Mouse (Mus musculus): Measurements from ENCODE around the gene Map4k2. TPM values are rescaled to one million over a fixed set of nuclear protein-coding genes. Genes with fewer than 3 reads are reported as not detected.

The Map4k2 gene
- total RNA-seq, 2 experiments from 2014 or later: 92.9 to 100 TPM

DNA sequence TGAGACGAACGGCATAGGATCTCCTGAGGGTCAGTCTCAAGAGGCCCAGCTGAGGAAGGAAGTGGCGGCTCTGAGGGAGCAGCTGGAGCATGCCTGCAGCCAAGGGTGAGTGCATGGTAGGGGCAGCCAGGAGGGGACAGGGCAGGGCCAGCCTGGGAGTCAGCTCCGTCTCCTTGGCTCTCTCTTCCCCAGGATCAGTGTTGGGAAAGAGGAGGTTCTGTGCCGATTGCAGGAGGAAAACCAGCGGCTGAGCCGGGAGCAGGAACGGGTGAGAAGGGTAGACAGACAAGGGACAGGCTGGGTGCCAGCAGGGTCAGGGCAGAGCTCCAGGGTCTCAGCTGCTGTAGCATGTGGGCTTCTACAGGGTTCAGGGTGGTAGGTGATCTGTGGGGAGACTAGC, 26.4 kb upstream of the Map4k2 start:
- no peak for DNase-seq (ENCODE audit: low spot score in 2 of 2)

GRCm38 (mm10) chr19:6315573-6315972, 25.4 kb upstream of the Map4k2 start:
- DNase-seq (ENCODE audit: low spot score in 2 of 2): no peak

- no peak for DNase-seq (ENCODE audit: low spot score in 2 of 2)
Observed at GRCm38 (mm10) chr19:6318145-6318544, 22.8 kb upstream of the Map4k2 start.

GRCm38 (mm10) chr19:6321358-6321757, 19.6 kb upstream of the Map4k2 start:
- DNase-seq (ENCODE audit: low spot score in 2 of 2): no peak

- no peak for DNase-seq (ENCODE audit: low spot score in 2 of 2)
Observed at GRCm38 (mm10) chr19:6321786-6322621, 18.9 kb upstream of the Map4k2 start.

DNA sequence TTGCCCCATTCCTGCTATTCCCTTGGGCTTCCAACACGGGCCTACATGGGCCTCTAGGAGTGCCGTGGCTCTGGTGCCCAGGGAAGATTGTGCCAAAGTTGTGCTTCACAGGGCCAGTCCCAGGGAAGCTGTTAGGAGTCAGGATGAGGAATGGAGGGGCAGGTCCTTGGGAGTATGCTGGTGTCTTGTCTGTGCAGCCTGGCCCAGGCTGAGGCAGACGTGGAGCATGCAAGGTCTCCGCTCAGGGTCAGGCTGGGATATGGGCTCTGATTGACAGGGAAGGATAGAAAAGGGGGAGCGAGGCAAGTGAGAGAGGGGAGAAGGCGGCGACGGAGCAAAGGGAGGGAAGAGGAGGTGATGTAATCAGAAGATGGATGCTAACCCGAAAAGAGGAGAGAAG, 16.2 kb upstream of the Map4k2 start:
- DNase-seq (ENCODE audit: low spot score in 2 of 2): no peak

GRCm38 (mm10) chr19:6331178-6331577, 9.8 kb upstream of the Map4k2 start:
- DNase-seq (ENCODE audit: low spot score in 2 of 2): no peak

DNA sequence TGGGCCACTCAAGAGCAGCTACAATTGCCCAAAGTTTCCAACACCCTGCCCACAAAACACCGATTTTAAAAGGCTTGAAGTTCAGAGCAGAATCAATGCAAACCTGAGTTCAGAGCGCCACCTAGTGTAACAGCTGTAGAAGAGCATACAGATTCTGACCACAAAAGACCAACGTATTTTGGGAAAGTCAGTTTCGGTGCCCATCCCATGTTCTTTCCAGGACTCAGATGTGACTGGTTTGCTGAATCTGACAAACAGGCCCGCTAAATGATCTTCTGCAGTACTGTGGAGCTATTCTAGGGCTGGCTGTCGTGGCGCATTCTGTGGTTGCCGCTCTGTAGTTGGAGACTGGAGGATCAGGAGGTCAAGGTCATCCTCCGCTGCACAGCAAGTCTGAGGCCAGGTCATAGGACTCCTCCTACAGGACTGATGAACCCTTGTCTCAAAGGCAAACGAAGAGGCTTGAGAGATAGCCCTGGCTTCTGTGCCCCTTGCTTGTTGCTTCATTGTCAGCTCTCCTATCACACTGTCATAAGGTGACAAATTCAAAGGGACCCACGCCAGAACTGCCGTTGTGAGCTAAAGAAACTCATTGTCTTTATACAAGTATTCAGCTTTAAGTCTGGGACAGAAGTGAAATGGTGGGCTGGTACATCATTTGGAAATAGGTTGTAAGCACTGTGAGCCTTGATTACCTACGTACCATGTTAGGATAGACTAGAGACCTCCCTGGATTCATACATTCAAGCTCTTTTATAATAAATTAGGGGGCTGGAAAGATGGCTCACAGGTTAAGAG, 9.0 kb upstream of the Map4k2 start:
- DNase-seq (ENCODE audit: low spot score in 2 of 2): peak; percentile 45 to 62

GRCm38 (mm10) chr19:6333761-6334595, 7.0 kb upstream of the Map4k2 start:
- DNase-seq (ENCODE audit: low spot score in 2 of 2): no peak

DNA sequence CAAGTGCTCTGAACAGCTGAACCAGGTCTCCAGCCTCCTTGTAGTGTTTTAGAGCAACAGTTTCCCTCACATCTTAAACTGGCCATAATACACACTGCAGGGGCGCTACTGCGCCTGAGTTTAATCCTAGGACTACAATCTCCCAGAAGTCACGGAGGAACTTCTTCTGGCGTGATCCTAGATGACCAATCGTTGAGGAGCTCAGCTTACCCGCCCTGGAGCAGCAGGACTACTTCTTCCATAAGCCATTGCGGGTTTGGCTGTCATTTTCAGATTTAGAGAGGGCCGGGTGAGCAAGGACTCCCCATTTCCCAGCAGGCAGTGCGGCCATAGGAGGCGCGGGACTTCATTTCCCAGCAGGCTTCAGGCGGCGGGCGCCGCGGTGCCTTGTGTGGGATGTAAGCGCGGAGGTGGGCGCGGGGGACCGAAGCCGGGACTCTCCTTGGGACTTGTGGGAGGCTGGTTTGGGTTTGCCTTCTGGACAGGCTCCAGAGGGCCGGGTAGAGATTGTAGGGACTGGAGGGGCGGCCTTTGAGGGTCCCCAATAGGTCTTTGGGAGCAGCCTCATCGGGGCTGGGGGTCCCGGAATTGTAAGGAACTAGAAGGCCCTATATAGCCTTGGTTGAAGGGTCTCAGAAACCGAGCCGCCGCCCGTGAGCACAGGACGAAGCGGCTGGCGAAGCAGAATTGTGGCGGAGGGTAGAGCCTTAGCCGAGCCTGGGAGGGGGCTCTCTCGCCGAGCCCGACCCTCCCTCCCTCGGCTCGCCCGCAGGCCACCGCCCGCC, 6.1 kb upstream of the Map4k2 start, which contains the start of gene Men1:
Gene Men1 (plus strand): TSS at position 307 of the 785 bp plus-strand sequence.
- peak; percentile 95 to 97 for DNase-seq (ENCODE audit: low spot score in 2 of 2)

DNA sequence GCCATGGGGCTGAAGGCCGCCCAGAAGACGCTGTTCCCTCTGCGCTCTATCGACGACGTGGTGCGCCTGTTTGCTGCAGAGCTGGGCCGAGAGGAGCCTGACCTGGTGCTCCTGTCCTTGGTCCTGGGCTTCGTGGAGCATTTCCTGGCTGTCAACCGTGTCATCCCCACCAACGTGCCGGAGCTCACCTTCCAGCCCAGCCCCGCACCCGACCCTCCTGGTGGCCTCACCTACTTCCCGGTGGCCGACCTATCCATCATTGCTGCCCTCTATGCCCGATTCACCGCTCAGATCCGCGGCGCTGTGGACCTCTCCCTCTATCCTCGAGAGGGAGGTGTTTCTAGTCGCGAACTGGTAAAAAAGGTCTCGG, 5.5 kb upstream of the Map4k2 start:
- no peak for DNase-seq (ENCODE audit: low spot score in 2 of 2)

- DNase-seq (ENCODE audit: low spot score in 2 of 2): no peak
Observed at GRCm38 (mm10) chr19:6336920-6337319, 4.0 kb upstream of the Map4k2 start.

DNA sequence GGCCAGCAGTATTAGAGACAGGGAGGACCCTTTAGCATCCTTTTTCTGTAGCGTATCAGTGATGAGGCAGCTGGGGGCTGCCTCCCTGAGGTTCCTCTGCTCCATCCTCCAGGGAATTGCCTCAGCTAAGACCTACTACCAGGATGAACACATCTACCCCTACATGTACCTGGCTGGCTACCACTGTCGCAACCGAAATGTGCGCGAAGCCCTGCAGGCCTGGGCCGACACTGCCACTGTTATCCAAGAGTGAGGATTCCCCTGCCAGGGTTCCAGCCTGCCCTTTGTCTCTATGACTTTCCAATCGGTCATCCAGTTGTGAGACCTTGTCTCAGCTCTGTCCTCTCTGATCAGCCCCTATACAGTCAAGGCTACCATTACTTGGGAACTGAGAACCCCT, 2.8 kb upstream of the Map4k2 start:
- DNase-seq (ENCODE audit: low spot score in 2 of 2): no peak

DNA sequence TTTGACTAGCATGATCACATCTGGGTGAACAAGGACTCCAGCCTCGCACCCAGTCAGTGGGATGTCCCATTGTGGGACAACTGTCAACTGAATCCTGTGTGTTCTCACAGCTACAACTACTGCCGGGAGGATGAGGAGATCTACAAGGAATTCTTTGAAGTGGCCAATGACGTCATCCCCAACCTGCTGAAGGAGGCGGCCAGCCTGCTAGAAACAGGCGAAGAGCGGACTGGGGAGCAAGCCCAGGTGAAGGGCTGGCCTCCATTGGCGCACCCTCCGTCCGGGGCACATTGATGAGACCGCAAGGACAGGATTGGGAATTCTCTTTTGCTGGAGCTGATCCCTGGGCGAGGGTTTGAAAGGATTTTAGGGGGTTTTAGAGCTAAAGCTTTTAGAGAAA, 2.2 kb upstream of the Map4k2 start:
- DNase-seq (ENCODE audit: low spot score in 2 of 2): no peak

GRCm38 (mm10) chr19:6339191-6339590, 1.7 kb upstream of the Map4k2 start:
- no peak for DNase-seq (ENCODE audit: low spot score in 2 of 2)

GRCm38 (mm10) chr19:6339890-6340504, 938 bp upstream of the Map4k2 start:
- no peak for DNase-seq (ENCODE audit: low spot score in 2 of 2)

- no peak for DNase-seq (ENCODE audit: low spot score in 2 of 2)
Observed at GRCm38 (mm10) chr19:6341453-6342077, 630 bp downstream of the Map4k2 start.

GRCm38 (mm10) chr19:6342276-6342933, 1.5 kb downstream of the Map4k2 start:
- DNase-seq (ENCODE audit: low spot score in 2 of 2): no peak

All from left cerebral cortex, adult 18-20 months (tissue).